Mouse (Mus musculus): Measurements from ENCODE around the gene Ipo9. TPM values are rescaled to one million over a fixed set of nuclear protein-coding genes. Genes with fewer than 3 reads are reported as not detected.

Gene Ipo9
- polyA plus RNA-seq, 1 experiment = 58.3 TPM

DNA sequence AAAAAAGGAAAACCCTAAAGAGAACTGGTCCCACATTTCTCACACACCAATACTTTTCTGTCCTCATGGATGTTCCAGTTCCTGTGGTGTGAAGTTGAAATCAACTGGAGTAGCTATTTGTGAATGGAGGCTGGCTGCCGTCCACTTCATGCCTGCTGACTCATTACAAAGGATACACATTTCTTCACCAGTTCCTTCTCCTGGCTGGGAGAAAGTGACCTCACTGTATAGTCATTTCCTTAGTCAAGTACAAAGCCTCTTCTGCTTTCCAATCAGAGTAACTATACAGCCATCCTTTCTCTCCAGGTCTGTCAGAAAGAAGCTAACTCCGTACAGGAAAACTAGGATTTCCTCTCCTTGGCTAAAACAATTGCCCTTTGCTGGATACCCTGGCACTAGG, 19.3 kb downstream of the Ipo9 start:
- WGBS = 43% methylated on average over 2 of the region's 2 CpGs
- DNase-seq = peak; percentile 74
- no peaks in the 10 kb centered on the region for H3K27me3 ChIP-seq (replicated peaks; ENCODE audit: control insufficient read depth, insufficient read depth, low read length)
- H3K4me1 ChIP-seq (ENCODE audit: control insufficient read depth, insufficient read depth, low read length) = no peaks in the 10 kb centered on the region; the same call in 1 of the 2 replicates
- H3K36me3 ChIP-seq (ENCODE audit: control insufficient read depth, insufficient read depth, low read length) = peaks cover 1% of the 10 kb centered on the region; the same call in 1 of the 2 replicates
- no peak overlapping the region for H3K4me3 ChIP-seq (ENCODE audit: insufficient read depth, low read depth, low read length)
- 0 out of 2 replicates have a peak overlapping the region, but pooled peaks have one; percentile 14 for H3K27ac ChIP-seq (ENCODE audit: insufficient read depth, low read depth, low read length)
- no peak for TF ChIP-seq POLR2A (IDR thresholded peaks at IDR 0.05; ENCODE audit: low read depth, low read length)

- no peak for TF ChIP-seq CTCF (conservative IDR thresholded peaks at IDR 0.05; ENCODE audit: insufficient read depth, insufficient read length, low read depth, low read length)
- TF ChIP-seq POLR2A (IDR thresholded peaks at IDR 0.05; ENCODE audit: low read depth, low read length) = no peak
- no peak for DNase-seq
- H3K4me3 ChIP-seq (ENCODE audit: insufficient read depth, low read depth, low read length) = no peak overlapping the region
- H3K27me3 ChIP-seq (replicated peaks; ENCODE audit: control insufficient read depth, insufficient read depth, low read length) = no peaks in the 10 kb centered on the region
- no peaks in the 10 kb centered on the region; the same call in 1 of the 2 replicates for H3K4me1 ChIP-seq (ENCODE audit: control insufficient read depth, insufficient read depth, low read length)
- peaks cover 11% of the 10 kb centered on the region for H3K36me3 ChIP-seq (ENCODE audit: control insufficient read depth, insufficient read depth, low read length)
- WGBS = 89% methylated on average over 4 of the region's 4 CpGs
- H3K27ac ChIP-seq (ENCODE audit: insufficient read depth, low read depth, low read length) = no peak overlapping the region
Observed at GRCm38 (mm10) chr1:135408973-135409372, 21.3 kb downstream of the Ipo9 start.

DNA sequence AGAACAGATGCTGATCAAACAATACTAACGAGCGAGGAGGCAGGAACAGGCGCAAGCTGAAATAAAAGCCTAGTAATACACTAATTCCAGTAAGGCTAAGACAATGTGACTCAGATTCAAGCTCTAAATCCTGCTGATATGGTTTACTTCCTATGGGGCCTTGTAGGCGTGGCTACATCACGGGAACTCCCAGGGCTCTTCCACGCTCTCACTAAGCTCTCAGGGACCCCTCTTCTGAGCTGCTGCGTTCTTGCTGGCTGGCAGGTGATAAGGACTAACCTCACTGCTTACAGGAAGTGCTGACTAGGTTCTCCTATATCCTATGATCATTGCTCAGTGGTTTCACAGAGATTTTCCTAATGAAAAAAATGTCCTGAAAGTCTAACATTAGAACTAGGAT, 24.9 kb downstream of the Ipo9 start:
- 84% methylated on average over 7 of the region's 7 CpGs for WGBS
- peaks cover 13% of the 10 kb centered on the region for H3K36me3 ChIP-seq (ENCODE audit: control insufficient read depth, insufficient read depth, low read length)
- H3K27ac ChIP-seq (ENCODE audit: insufficient read depth, low read depth, low read length) = no peak overlapping the region
- H3K27me3 ChIP-seq (replicated peaks; ENCODE audit: control insufficient read depth, insufficient read depth, low read length) = no peaks in the 10 kb centered on the region
- no peaks in the 10 kb centered on the region for H3K4me1 ChIP-seq (ENCODE audit: control insufficient read depth, insufficient read depth, low read length)
- H3K4me3 ChIP-seq (ENCODE audit: insufficient read depth, low read depth, low read length) = no peak overlapping the region
- no peak for DNase-seq
- TF ChIP-seq POLR2A (IDR thresholded peaks at IDR 0.05; ENCODE audit: low read depth, low read length) = no peak
- no peak for TF ChIP-seq CTCF (conservative IDR thresholded peaks at IDR 0.05; ENCODE audit: insufficient read depth, insufficient read length, low read depth, low read length)

DNA sequence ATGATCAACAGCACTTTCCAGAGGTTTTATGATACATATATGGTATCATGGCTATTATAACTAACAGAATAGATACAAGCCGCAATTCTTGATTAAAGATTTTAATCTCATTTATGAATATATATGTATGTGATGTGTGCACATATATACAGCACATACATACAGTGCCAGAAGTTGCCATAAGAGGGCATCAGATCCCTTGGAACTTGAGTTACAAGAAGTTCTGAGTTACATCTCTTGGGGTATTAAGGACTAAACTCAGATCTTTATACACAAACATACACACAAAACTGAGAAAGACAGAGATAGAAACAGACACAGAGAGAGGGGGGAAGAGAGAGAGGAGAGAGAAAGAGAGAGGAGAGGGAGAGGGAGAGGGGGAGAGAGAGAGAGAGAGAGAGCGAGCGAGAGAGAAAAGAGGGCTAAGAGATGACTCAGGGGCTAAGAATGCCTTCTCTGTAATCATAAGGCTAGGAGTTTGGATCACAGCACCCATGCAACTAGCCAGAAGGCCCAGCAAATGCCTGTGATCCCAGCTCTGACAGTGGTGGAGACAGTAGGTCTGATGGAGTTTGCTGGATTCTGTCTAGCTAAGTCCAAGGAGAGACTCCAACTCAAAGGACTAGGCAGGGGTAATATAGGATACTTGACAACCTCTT, 28.7 kb downstream of the Ipo9 start:
- H3K4me3 ChIP-seq (ENCODE audit: insufficient read depth, low read depth, low read length) = no peak overlapping the region
- H3K36me3 ChIP-seq (ENCODE audit: control insufficient read depth, insufficient read depth, low read length) = peaks cover 15% of the 10 kb centered on the region
- TF ChIP-seq CTCF (conservative IDR thresholded peaks at IDR 0.05; ENCODE audit: insufficient read depth, insufficient read length, low read depth, low read length) (no peak), POLR2A (IDR thresholded peaks at IDR 0.05; ENCODE audit: low read depth, low read length) (no peak)
- DNase-seq = no peak
- over 99% methylated on average over 3 of the region's 3 CpGs for WGBS
- H3K27ac ChIP-seq (ENCODE audit: insufficient read depth, low read depth, low read length) = no peak overlapping the region
- H3K4me1 ChIP-seq (ENCODE audit: control insufficient read depth, insufficient read depth, low read length) = no peaks in the 10 kb centered on the region
- no peaks in the 10 kb centered on the region for H3K27me3 ChIP-seq (replicated peaks; ENCODE audit: control insufficient read depth, insufficient read depth, low read length)

GRCm38 (mm10) chr1:135399466-135399865, 30.8 kb downstream of the Ipo9 start:
- TF ChIP-seq CTCF (conservative IDR thresholded peaks at IDR 0.05; ENCODE audit: insufficient read depth, insufficient read length, low read depth, low read length) = no peak
- TF ChIP-seq POLR2A (IDR thresholded peaks at IDR 0.05; ENCODE audit: low read depth, low read length) = no peak
- peaks cover 7% of the 10 kb centered on the region; the same call in 1 of the 2 replicates for H3K36me3 ChIP-seq (ENCODE audit: control insufficient read depth, insufficient read depth, low read length)
- no peak overlapping the region for H3K4me3 ChIP-seq (ENCODE audit: insufficient read depth, low read depth, low read length)
- no peak for DNase-seq
- H3K27me3 ChIP-seq (replicated peaks; ENCODE audit: control insufficient read depth, insufficient read depth, low read length) = no peaks in the 10 kb centered on the region
- no peak overlapping the region for H3K27ac ChIP-seq (ENCODE audit: insufficient read depth, low read depth, low read length)
- 93% methylated on average over 5 of the region's 5 CpGs for WGBS
- H3K4me1 ChIP-seq (ENCODE audit: control insufficient read depth, insufficient read depth, low read length) = no peaks in the 10 kb centered on the region

DNA sequence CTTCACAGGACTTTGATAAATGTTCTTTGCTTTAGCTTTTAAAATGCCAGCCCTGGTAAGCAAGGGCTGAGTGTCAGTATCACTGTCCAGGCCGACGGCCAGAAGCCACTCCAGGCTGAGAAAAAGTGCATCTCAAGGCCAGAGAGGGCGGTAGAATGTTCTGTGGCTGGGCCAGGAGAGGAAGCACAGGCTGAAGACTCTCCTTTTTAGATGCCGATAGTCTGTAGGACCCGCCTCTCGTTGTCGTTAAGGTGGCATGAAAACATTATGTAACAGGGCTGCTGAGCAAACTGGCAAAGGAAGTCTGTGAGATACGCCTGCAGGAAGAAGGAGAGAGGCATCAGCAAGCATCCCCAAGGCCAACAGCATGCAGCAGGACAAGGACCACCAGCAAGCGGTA, 45.1 kb downstream of the Ipo9 start:
- Histone ChIP-seq H3K4me3 (ENCODE audit: insufficient read depth, low read depth, low read length) (no peak overlapping the region), H3K27ac (ENCODE audit: insufficient read depth, low read depth, low read length) (no peak overlapping the region), H3K4me1 (ENCODE audit: control insufficient read depth, insufficient read depth, low read length) (no peaks in the 10 kb centered on the region), H3K27me3 (replicated peaks; ENCODE audit: control insufficient read depth, insufficient read depth, low read length) (no peaks in the 10 kb centered on the region), H3K36me3 (ENCODE audit: control insufficient read depth, insufficient read depth, low read length) (peaks cover 3% of the 10 kb centered on the region)
- 83% methylated on average over 9 of the region's 9 CpGs for WGBS
- TF ChIP-seq CTCF (conservative IDR thresholded peaks at IDR 0.05; ENCODE audit: insufficient read depth, insufficient read length, low read depth, low read length) = no peak
- TF ChIP-seq POLR2A (IDR thresholded peaks at IDR 0.05; ENCODE audit: low read depth, low read length) = no peak
- DNase-seq = no peak

DNA sequence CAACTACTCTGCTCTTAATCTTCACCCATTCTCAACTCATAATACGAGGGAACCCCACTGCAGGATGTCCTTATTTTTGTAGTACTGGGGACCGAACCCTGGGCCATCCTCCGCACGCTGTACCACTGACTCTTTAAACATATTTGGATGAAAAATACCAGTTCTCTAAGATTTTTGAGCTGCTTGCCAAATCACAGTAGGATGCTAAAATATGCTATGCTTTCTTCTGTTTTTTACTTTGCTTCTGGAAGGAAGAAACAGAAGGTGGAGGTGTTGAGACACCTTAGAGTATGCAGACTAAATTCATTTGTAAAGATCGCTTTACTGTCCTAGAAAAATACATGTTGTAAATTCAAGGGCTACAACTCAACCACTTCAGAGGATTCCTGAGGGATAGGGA, 46.1 kb downstream of the Ipo9 start:
- WGBS = 96% methylated on average over 5 of the region's 5 CpGs
- TF ChIP-seq POLR2A (IDR thresholded peaks at IDR 0.05; ENCODE audit: low read depth, low read length) = no peak
- TF ChIP-seq CTCF (conservative IDR thresholded peaks at IDR 0.05; ENCODE audit: insufficient read depth, insufficient read length, low read depth, low read length) = no peak
- DNase-seq = no peak
- H3K4me1 ChIP-seq (ENCODE audit: control insufficient read depth, insufficient read depth, low read length) = no peaks in the 10 kb centered on the region
- H3K4me3 ChIP-seq (ENCODE audit: insufficient read depth, low read depth, low read length) = no peak overlapping the region
- H3K36me3 ChIP-seq (ENCODE audit: control insufficient read depth, insufficient read depth, low read length) = no peaks in the 10 kb centered on the region; the same call in none of the 2 replicates
- H3K27ac ChIP-seq (ENCODE audit: insufficient read depth, low read depth, low read length) = no peak overlapping the region
- no peaks in the 10 kb centered on the region for H3K27me3 ChIP-seq (replicated peaks; ENCODE audit: control insufficient read depth, insufficient read depth, low read length)
